Mouse (Mus musculus) stomach, embryonic 15.5 days (tissue): ENCODE results near the gene Coro7. TPM values are rescaled to one million over a fixed set of nuclear protein-coding genes. Genes with fewer than 3 reads are reported as not detected.

Experiments used
- ATAC-seq: fragments of 200-750 bp; cut with Nextera tagmentation; 2 replicates; pipeline ENCODE4 v1.8.0; 2017; ENCODE audit warnings: low read depth, moderate number of reproducible peaks, moderate TSS enrichment; ENCODE audit not compliant: insufficient read depth, low FRiP score
- H3K27ac ChIP-seq: fragments of 300-500 bp; sonication (generic); 2 replicates; pipeline ENCODE4 v1.5.1; 2015; ENCODE audit warnings: mild to moderate bottlenecking, inconsistent platforms
- H3K27me3 ChIP-seq: fragments of 300-500 bp; sonication (generic); replicated peaks from 2 replicates; pipeline ENCODE4 v1.6.1; 2015; ENCODE audit warnings: inconsistent platforms
- H3K36me3 ChIP-seq: fragments of 300-500 bp; sonication (generic); 2 replicates; pipeline ENCODE4 v1.6.1; 2015; ENCODE audit warnings: inconsistent platforms
- H3K4me1 ChIP-seq: fragments of 300-500 bp; sonication (generic); 2 replicates; pipeline ENCODE4 v1.6.1; 2015; ENCODE audit warnings: inconsistent platforms
- H3K4me2 ChIP-seq: fragments of 300-500 bp; sonication (generic); 2 replicates; pipeline ENCODE4 v1.6.1; 2015; ENCODE audit warnings: mild to moderate bottlenecking, inconsistent platforms
- H3K4me3 ChIP-seq: fragments of 300-500 bp; sonication (generic); replicated peaks from 2 replicates; pipeline ENCODE4 v1.5.1; 2015; ENCODE audit warnings: inconsistent platforms
- H3K9ac ChIP-seq: fragments of 300-500 bp; sonication (generic); 2 replicates; pipeline ENCODE4 v1.6.1; 2015; ENCODE audit warnings: inconsistent platforms
- H3K9me3 ChIP-seq: fragments of 300-500 bp; sonication (generic); 2 replicates; pipeline ENCODE4 v1.6.1; 2016; ENCODE audit warnings: inconsistent platforms
- WGBS: fragments of 180-500 bp; shearing (Covaris S2); methylation state at CpG from one replicate; pipeline ENCODE4 v1.1.7; 2015; 5-methylcytosine and 5-hydroxymethylcytosine counted together
- polyA plus RNA-seq: library from polyadenylated mRNA; unstranded; fragments of >200 nt; fragmentation: Nextera tagmentation; extraction: Ambion mirVana; gene quantifications from 2 replicates; pipeline ENCODE4 v1.2.1, GENCODE M21; 2015

The Coro7 gene
- polyA plus RNA-seq, 1 experiment from 2014 or later = 16.3 TPM

DNA sequence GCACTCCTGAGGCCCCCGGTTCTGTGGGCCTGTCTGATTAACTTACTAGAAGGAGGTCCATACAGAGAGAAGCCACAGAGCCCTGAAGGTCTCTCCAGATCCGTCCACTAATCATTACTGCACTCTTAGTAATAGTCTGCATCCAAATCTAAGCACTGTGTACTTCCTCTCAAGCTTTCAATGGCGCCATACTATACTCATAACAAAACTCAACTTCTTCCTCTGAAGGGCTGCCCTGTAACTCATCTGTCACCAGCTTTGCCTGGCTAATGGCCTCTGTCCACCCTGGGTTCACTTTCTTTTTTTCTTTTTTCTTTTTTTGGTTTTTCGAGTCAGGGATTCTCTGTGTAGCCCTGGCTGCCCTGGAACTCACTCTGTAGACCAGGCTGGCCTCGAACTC, 1.5 kb downstream of the Coro7 start:
- no peak for ATAC-seq
- H3K9me3 ChIP-seq = no peaks in the 10 kb centered on the region
- peaks cover 7% of the 10 kb centered on the region for H3K4me1 ChIP-seq
- peak overlapping the region; percentile 76; the same call in 1 of the 2 replicates for H3K4me3 ChIP-seq
- WGBS = 81% methylated on average over 5 of the region's 5 CpGs
- H3K27ac ChIP-seq = no peak overlapping the region
- peak overlapping the region; percentile 93 for H3K4me2 ChIP-seq
- peaks cover 8% of the 10 kb centered on the region; the same call in 1 of the 2 replicates for H3K36me3 ChIP-seq
- H3K27me3 ChIP-seq = no peaks in the 10 kb centered on the region
- H3K9ac ChIP-seq = no peak overlapping the region

DNA sequence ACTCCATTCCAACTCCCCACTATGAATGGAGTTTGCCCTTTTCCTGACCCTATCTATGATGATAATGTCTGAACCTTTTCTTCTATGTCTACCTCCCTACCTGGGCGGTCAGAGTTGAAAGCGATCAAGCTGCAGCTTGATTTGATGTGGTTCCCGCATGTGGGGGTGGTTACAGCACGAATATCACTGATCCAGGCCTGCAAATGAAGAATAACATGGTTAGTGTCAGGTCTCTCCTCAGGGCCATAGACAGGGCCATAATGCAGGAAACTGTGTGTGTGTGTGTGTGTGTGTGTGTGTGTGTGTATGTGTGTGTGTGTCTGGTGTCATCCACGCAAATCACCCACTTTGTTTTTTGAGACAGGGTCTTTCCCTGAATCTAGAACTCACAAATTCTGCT, 2.7 kb downstream of the Coro7 start:
- no peak for ATAC-seq
- no peak overlapping the region for H3K4me3 ChIP-seq
- H3K36me3 ChIP-seq = peaks cover 8% of the 10 kb centered on the region; the same call in 1 of the 2 replicates
- H3K4me2 ChIP-seq = no peak overlapping the region
- peaks cover 7% of the 10 kb centered on the region for H3K4me1 ChIP-seq
- H3K27me3 ChIP-seq = no peaks in the 10 kb centered on the region
- no peak overlapping the region for H3K27ac ChIP-seq
- 95% methylated on average over 5 of the region's 5 CpGs for WGBS
- H3K9me3 ChIP-seq = no peaks in the 10 kb centered on the region
- H3K9ac ChIP-seq = no peak overlapping the region

DNA sequence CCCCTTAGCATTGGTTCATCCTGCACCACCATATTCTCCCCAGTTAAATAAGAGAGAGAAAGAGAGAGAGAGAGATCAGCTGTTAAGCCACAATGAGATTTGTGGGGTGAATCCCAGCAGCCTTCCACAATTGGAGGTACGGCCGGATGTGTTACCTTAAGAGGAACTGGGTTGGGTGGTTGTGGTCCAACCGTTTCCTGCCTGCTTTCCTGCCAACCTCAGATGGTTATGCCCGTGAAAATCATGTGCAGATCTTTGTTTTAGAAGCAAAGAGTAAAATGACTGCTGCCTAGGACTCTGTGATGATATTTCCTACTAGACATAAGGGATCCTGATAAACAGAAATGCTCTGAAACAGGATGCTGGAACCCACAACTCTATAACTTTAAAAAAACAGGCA, 5.5 kb downstream of the Coro7 start:
- Histone ChIP-seq H3K9me3 (no peaks in the 10 kb centered on the region), H3K4me3 (no peak overlapping the region), H3K27ac (no peak overlapping the region), H3K9ac (no peak overlapping the region), H3K4me2 (no peak overlapping the region), H3K27me3 (no peaks in the 10 kb centered on the region), H3K4me1 (peaks cover 6% of the 10 kb centered on the region), H3K36me3 (peaks cover 8% of the 10 kb centered on the region; the same call in 1 of the 2 replicates)
- WGBS = 80% methylated on average over 4 of the region's 4 CpGs
- ATAC-seq = no peak

DNA sequence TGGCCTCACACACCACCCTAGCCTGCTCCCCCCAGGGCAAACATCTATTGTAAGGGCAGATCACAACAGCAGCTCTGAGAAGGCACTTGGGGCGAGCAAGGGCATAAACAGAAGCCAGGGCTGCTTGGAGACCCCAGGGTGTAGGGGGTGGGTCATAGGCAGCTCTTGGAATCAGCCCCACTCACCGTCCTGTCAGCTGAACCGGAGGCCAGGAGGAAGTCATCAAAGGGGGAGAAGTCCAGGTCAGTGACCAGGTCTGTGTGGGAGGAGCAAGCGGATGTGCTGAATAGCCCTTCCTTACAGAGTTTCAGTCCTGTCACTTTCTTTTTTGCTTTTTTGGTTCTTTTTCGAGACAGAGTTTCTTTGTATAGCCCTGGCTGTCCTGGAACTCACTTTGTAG, 9.3 kb downstream of the Coro7 start:
- H3K4me1 ChIP-seq = no peaks in the 10 kb centered on the region
- no peak for ATAC-seq
- no peak overlapping the region for H3K27ac ChIP-seq
- H3K9me3 ChIP-seq = no peaks in the 10 kb centered on the region
- no peak overlapping the region for H3K4me3 ChIP-seq
- no peak overlapping the region for H3K9ac ChIP-seq
- H3K27me3 ChIP-seq = no peaks in the 10 kb centered on the region
- WGBS = 81% methylated on average over 5 of the region's 5 CpGs
- H3K4me2 ChIP-seq = no peak overlapping the region
- H3K36me3 ChIP-seq = peaks cover 8% of the 10 kb centered on the region; the same call in 1 of the 2 replicates

DNA sequence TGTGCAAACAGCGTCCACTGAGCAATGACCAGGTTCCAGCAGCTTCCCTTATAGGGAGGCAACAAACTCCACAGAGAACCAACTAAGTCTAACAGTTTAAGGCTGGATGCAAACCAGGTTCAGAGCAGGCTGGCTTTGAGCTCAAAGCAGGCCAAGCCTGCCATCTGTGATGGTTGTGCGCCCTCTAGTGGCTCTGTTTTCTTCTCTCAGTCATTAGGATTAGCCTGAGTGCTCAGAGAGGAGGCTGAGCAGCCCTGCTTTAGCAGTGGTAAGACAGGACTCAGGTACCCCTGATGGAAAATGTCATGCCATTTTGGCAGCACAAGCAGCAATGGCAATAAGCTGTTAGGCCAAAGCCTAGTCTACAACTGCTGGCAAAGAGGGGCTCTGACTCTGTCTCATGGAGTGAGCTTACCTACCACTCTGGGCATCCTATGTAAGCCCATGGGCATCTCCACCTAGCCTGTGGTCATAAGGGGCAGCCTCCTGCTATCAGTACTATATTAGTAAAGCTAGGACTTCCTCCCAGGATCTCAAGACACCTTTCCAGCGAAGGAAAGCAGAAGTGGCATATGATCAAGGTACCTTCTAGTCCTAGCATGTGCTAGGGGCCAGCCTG, 12.3 kb downstream of the Coro7 start:
- H3K36me3 ChIP-seq = peaks cover 5% of the 10 kb centered on the region; the same call in 1 of the 2 replicates
- no peak overlapping the region for H3K4me3 ChIP-seq
- no peak overlapping the region for H3K27ac ChIP-seq
- no peaks in the 10 kb centered on the region for H3K9me3 ChIP-seq
- no peak overlapping the region for H3K4me2 ChIP-seq
- ATAC-seq = peak; percentile 79
- 27% methylated on average over 3 of the region's 3 CpGs for WGBS
- no peaks in the 10 kb centered on the region for H3K4me1 ChIP-seq
- H3K9ac ChIP-seq = no peak overlapping the region
- no peaks in the 10 kb centered on the region for H3K27me3 ChIP-seq

DNA sequence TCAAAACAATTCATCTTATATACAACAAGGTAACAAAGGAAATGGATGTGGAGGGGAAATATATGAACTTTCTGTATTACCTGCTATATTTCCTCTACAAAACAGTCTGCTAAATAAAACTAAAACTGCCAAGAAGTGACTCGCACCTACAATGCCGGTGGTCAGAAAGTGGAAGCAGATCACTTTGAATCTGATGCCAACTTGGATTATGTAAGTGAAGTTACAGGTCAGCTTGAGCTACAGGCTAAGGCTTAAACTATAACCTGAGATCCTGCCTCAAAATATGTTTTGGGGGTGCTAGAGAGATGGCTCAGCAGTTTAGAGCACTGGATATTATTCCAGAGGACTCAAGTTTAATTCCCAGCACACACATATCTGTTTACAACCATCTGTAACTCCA, 13.9 kb downstream of the Coro7 start:
- no peaks in the 10 kb centered on the region for H3K27me3 ChIP-seq
- no peak overlapping the region for H3K4me2 ChIP-seq
- no peaks in the 10 kb centered on the region for H3K9me3 ChIP-seq
- 96% methylated on average over 2 of the region's 2 CpGs for WGBS
- no peak overlapping the region for H3K9ac ChIP-seq
- no peak overlapping the region for H3K27ac ChIP-seq
- ATAC-seq = no peak
- no peaks in the 10 kb centered on the region for H3K4me1 ChIP-seq
- H3K4me3 ChIP-seq = no peak overlapping the region
- peaks cover 9% of the 10 kb centered on the region for H3K36me3 ChIP-seq

DNA sequence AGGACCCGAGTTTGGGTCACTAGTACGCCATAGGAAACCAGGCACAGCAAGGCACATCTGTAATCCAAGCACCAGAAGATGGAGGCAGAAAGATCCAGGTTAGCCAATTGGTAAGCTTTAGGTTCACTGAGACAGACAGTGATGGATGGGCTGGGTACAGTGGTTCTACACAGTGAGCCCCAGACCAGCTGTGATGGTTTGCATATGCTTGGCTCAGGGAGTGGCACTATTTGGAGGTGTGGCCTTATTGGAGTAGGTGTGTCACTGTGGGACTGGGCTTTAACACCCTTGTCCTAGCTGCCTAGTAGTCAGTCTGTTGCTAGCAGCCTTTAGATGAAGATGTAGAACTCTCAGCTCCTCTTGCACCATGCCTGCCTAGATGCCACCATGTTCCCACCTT, 15.8 kb downstream of the Coro7 start:
- Histone ChIP-seq H3K4me2 (no peak overlapping the region), H3K9ac (no peak overlapping the region), H3K27me3 (no peaks in the 10 kb centered on the region), H3K36me3 (peaks cover 9% of the 10 kb centered on the region; the same call in 1 of the 2 replicates), H3K9me3 (no peaks in the 10 kb centered on the region), H3K27ac (no peak overlapping the region), H3K4me3 (no peak overlapping the region), H3K4me1 (peaks cover 6% of the 10 kb centered on the region)
- WGBS = 81% methylated on average over 2 of the region's 2 CpGs
- ATAC-seq = no peak

DNA sequence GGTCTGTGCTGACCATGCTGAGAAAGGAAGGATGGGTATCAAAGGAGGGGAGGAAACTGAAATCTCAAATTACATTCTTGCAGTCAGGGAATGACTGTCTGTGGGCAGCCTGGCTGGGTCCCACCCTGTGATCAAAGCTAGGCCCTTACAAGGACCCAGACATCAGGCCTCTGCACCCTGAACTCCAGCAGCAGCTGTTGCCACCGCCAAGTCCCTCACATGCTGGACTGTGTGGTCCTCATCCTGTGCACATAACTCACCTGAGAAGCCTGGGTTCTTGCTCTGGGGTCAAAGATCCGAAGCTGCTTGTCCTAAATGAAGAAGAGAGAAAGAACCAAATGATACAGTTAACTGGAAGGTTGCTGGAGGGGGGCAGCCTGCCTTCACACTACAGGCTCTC, 18.0 kb downstream of the Coro7 start:
- H3K9ac ChIP-seq = no peak overlapping the region
- no peaks in the 10 kb centered on the region for H3K9me3 ChIP-seq
- peaks cover 4% of the 10 kb centered on the region; the same call in 1 of the 2 replicates for H3K36me3 ChIP-seq
- no peak overlapping the region for H3K4me3 ChIP-seq
- H3K4me1 ChIP-seq = peaks cover 9% of the 10 kb centered on the region
- no peak overlapping the region for H3K4me2 ChIP-seq
- H3K27ac ChIP-seq = no peak overlapping the region
- 56% methylated on average over 2 of the region's 2 CpGs for WGBS
- no peaks in the 10 kb centered on the region for H3K27me3 ChIP-seq
- ATAC-seq = no peak

DNA sequence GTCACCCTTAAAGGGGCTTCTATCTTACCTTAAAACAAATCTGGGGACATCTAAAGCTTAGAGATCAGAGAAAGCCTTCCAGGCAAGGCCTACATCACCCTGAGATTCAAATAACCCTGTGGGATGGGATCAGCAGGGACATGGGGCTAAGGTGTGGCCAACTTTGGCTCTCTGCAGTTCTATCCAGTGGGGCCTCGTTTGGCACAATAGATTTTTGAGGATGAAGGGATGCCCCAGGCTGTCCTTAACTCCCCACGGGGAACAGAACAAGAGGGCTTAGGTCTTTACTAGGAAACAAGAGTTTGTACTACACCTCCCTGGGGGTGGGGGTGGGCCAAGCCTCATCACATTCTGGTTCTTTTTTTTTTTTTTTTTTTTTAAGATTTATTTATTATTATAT, 20.3 kb downstream of the Coro7 start:
- H3K27ac ChIP-seq = peak overlapping the region; percentile 68
- H3K9ac ChIP-seq = no peak overlapping the region
- no peak overlapping the region for H3K4me3 ChIP-seq
- peaks cover 4% of the 10 kb centered on the region; the same call in 1 of the 2 replicates for H3K36me3 ChIP-seq
- whole genome bisulfite sequencing = 46% methylated on average over 2 of the region's 2 CpGs
- H3K27me3 ChIP-seq = no peaks in the 10 kb centered on the region
- no peaks in the 10 kb centered on the region for H3K9me3 ChIP-seq
- 0 out of 2 replicates have a peak overlapping the region, but pooled peaks have one; percentile 23 for H3K4me2 ChIP-seq
- ATAC-seq = no peak
- H3K4me1 ChIP-seq = peaks cover 27% of the 10 kb centered on the region

DNA sequence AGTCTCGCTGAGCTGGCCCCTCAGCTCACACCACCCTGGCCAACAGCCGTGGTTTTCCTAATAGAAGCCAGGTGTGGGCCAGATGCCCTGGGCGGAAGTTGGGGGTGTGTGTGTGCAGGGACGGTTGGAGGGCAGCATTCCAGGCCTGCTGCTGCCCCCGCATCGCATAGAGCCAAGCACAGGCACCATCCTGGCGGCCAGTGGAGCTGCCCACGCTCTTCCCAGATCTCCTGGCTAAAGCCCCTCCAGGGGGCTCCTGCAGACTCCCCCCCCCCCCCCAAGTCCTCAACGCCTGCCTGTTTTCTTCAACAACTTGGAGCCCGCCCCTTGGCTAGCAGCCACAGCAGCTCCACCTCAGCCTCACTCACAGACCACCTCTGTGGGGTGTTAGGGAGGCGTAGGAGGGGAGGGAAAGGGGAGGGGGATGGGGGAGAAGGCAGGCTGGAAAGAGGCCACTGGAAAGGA, 20.8 kb downstream of the Coro7 start:
- Histone ChIP-seq H3K4me1 (peaks cover 27% of the 10 kb centered on the region), H3K36me3 (peaks cover 4% of the 10 kb centered on the region; the same call in 1 of the 2 replicates), H3K4me3 (no peak overlapping the region), H3K27me3 (no peaks in the 10 kb centered on the region), H3K27ac (peak overlapping the region; percentile 68), H3K9ac (no peak overlapping the region), H3K9me3 (no peaks in the 10 kb centered on the region), H3K4me2 (0 out of 2 replicates have a peak overlapping the region, but pooled peaks have one; percentile 23)
- ATAC-seq = peak; percentile 53
- WGBS = 38% methylated on average over 10 of the region's 11 CpGs

DNA sequence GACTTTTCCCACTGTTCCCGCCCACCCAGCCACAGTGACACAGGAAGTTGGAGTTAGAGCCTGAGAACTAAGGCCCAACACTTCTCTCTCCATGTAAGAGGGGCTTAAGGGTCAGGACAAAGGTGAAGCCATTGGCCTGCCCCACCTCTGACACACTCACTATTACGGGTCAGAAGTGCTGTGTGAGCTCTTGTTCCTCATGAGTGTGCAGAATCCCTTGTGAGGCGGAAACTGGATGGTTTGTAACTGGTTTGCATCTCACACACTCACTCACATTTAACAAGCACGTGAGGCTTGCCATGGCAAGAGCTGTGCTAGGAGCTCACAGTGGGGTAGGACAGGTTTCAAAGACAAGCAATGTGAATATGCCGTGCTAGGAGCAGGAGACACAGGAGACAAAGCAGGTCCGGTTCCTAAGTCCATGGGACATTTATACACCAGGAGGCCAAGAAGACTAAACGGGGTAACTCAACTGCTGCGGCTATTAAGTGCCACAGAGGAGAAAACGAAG, 23.0 kb downstream of the Coro7 start:
- Histone ChIP-seq H3K4me3 (no peak overlapping the region), H3K27me3 (no peaks in the 10 kb centered on the region), H3K4me2 (no peak overlapping the region), H3K9ac (no peak overlapping the region), H3K27ac (peak overlapping the region; percentile 55), H3K9me3 (no peaks in the 10 kb centered on the region), H3K4me1 (peaks cover 32% of the 10 kb centered on the region), H3K36me3 (peaks cover 20% of the 10 kb centered on the region)
- ATAC-seq = no peak
- 68% methylated on average over 9 of the region's 9 CpGs for WGBS

DNA sequence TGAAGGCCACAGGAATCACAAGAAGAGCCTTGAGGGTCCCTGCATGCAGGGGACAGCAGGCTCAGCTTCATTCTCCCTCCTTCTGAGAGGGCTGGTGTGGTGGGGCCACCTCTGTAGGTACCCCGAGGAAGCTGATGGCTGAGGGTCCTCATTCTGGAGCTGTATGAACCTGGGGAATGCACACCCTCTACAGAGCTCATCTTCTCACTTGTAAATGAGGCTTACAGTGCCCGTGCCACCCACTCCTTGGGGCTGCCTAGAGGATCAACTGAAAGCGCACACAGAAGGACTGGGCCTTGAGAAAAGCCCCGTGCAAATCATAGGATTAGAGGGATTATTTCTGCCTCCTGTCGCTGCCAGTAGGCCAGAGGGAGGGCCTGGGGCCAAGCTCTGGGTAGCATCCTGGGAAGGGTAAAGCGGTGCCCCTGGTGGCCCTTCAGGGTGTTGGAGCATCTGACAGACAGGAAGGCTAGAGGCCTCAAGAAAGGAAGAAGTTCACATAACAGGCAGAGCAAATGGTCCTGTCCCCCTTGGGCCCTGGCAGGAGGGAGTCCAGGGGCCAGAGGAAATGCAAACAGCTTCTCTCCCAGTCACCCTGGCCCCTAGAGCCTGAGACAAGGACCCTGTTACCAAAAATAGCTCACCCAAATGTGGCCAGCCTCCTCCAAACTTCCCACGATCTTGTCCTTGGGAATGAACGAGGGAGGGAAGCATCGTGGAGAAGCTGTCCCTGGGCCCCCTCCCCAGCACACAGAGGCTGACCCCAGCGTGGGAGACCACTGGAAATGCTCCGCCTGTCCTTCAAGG, 23.6 kb downstream of the Coro7 start:
- Histone ChIP-seq H3K4me3 (no peak overlapping the region), H3K27ac (peak overlapping the region; percentile 61), H3K4me1 (peaks cover 36% of the 10 kb centered on the region), H3K9me3 (no peaks in the 10 kb centered on the region), H3K27me3 (no peaks in the 10 kb centered on the region), H3K4me2 (no peak overlapping the region), H3K36me3 (peaks cover 16% of the 10 kb centered on the region; the same call in 1 of the 2 replicates), H3K9ac (no peak overlapping the region)
- 28% methylated on average over 11 of the region's 11 CpGs for WGBS
- ATAC-seq = no peak
